Mouse (Mus musculus) testis, adult 2 months (tissue): ENCODE measurements around the gene Hkdc1.

ENCODE experiments used
- CTCF ChIP-seq: fragments of 200-500 bp; IDR thresholded peaks from 2 replicates; pipeline ENCODE4 v1.5.1; 2012; ENCODE audit warnings: low read depth, mild to moderate bottlenecking, inconsistent platforms, low read length, moderate library complexity; ENCODE audit not compliant: control insufficient read depth, insufficient read depth, insufficient replicate concordance
- POLR2A ChIP-seq: fragments of 200-500 bp; IDR thresholded peaks from 2 replicates; pipeline ENCODE4 v1.6.1; 2012; ENCODE audit warnings: low read depth, mild to moderate bottlenecking, inconsistent platforms, low read length, moderate library complexity; ENCODE audit not compliant: control insufficient read depth

GRCm38 (mm10) chr10:62333269-62333668 lies 89.0 kb downstream of the Hkdc1 start:
- TF ChIP-seq CTCF: no peak
- TF ChIP-seq POLR2A: no peak
